Mouse (Mus musculus): ENCODE results near the gene St3gal4. TPM values are rescaled to one million over a fixed set of nuclear protein-coding genes. Genes with fewer than 3 reads are reported as not detected.

The St3gal4 gene
- total and polyA plus RNA-seq, 3 experiments = 54.2 to 56.3 TPM; not detected in 1

DNA sequence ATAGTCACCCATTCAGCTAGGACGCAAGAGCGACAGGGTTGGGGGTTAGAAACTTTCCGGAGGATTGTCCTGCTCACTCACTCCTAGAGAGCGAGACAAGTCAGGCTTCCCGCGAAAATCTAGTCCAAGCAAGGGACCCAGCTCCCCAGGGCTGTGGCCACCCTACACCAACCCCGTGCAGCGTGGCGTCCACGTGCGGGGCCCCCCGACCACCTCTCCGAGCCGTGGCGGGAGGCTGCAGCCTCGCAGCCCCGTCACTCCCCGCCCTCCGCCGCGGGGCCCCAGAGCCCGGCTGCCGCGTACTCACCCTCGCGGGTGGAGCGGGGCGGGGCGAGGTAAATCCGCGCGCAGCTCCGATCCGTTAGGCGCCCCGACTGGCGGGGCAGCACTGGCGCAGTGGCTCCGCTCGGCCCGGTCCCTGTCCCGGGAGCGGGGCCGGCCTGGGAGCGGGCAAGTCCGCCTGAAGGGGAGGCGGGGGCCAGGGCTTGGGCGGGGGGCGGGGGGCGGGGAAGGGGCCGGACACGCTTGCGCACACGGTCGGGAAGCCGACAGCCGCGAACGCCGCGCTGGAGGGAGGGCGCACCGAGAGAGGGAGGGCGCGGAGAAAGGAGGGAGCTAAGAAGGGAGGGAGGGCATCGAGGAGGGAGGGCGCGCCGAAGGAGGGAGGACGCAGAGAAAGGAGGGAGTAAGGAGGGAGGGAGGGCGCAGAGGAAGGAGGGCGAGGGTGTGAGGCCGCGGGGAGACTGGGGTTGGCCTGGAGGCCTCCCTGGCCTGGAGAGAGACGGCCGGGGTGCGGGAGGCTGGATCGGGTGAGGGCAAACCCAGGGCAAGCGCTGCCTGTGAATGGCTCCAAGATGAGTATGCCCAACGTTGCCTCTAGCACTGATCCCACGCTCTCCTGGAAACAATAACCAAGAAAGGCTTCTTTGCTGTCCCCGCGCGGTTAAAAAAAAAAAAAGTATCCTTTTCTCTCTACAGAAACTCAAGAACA, 2.4 kb downstream of the St3gal4 start (continued):
- TF ChIP-seq USF2 (IDR thresholded peaks at IDR 0.05; ENCODE audit: borderline replicate concordance in 1 of 2, insufficient read depth in 1 of 2, low read depth in 1 of 2, low read length in 2 of 2) (no peak), NELFE (IDR thresholded peaks at IDR 0.05; ENCODE audit: low read depth, low read length) (no peak; the same call in 1 of the 2 replicates), POLR2A (IDR thresholded peaks at IDR 0.05; ENCODE audit: control insufficient read depth in 1 of 2, insufficient read depth in 1 of 2, low read depth in 1 of 2, low read length in 2 of 2, poor library complexity in 1 of 2) (peak; percentile 56 to 59), UBTF (IDR thresholded peaks at IDR 0.05; ENCODE audit: borderline replicate concordance, insufficient read depth, low read depth, low read length) (no peak)

DNA sequence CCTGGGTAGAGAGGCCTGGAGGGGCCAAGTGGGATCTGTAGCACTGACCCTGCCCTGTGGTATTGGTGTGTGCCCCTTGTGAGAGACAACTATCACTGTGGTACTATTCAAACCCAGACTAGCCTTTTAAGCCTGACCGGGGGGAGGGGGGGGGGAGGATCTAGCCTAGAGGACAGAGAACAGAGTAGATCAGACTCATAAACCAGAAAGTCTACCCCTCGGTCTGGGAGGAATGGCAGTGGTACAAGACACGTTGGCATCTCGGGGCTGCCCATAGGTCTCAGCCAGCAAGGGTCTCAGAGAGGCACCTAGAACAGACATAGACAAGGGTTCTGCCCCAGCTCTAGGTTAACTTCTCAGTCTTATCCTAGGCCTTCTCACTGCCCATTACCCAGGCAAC, 3.3 kb downstream of the St3gal4 start:
- peak overlapping the region; percentile 85 for H3K27ac ChIP-seq (ENCODE audit: control insufficient read depth, low read depth, low read length)
- H3K4me3 ChIP-seq (ENCODE audit: control insufficient read depth in 1 of 2, insufficient read depth in 1 of 2, low read depth in 2 of 2, low read length in 2 of 2) = peak overlapping the region; percentile 91 to 93
- H3K27me3 ChIP-seq (ENCODE audit: control insufficient read depth in 1 of 2, insufficient read depth in 2 of 2, low read length in 2 of 2) = no peaks in the 10 kb centered on the region
- H3K79me2 ChIP-seq (ENCODE audit: control insufficient read depth, insufficient read depth, low read length, poor library complexity) = peaks cover 79% of the 10 kb centered on the region
- H3K36me3 ChIP-seq (ENCODE audit: control insufficient read depth in 1 of 2, insufficient read depth in 2 of 2, low read length in 2 of 2) = peaks cover 0 to 38% of the 10 kb centered on the region in 2 experiments; a peak in 2 of 4 replicates
- peak overlapping the region; percentile 97 for H3K9ac ChIP-seq (ENCODE audit: control insufficient read depth, low read depth, low read length, poor library complexity, severe bottlenecking)
- TF ChIP-seq TCF12 (IDR thresholded peaks at IDR 0.05; ENCODE audit: low read depth, low read length) = no peak
- no peak; the same call in 1 of the 2 replicates for TF ChIP-seq SIN3A (IDR thresholded peaks at IDR 0.05; ENCODE audit: low read length)
- no peak for TF ChIP-seq POLR2AphosphoS2 (IDR thresholded peaks at IDR 0.05; ENCODE audit: low read length)
- TF ChIP-seq MAX (IDR thresholded peaks at IDR 0.05; ENCODE audit: low read length) = no peak
- no peak for TF ChIP-seq NRF1 (IDR thresholded peaks at IDR 0.05; ENCODE audit: insufficient read depth, low read depth, low read length, poor library complexity, severe bottlenecking)
- TF ChIP-seq USF2 (IDR thresholded peaks at IDR 0.05; ENCODE audit: borderline replicate concordance in 1 of 2, insufficient read depth in 1 of 2, low read depth in 1 of 2, low read length in 2 of 2) = no peak
- no peak for TF ChIP-seq TBP (IDR thresholded peaks at IDR 0.05; ENCODE audit: low read depth, low read length)
- no peak for TF ChIP-seq POLR2A (IDR thresholded peaks at IDR 0.05; ENCODE audit: control insufficient read depth in 1 of 2, insufficient read depth in 1 of 2, low read depth in 1 of 2, low read length in 2 of 2, poor library complexity in 1 of 2)
- no peak for TF ChIP-seq USF1 (IDR thresholded peaks at IDR 0.05; ENCODE audit: low read depth, low read length)
- no peak for TF ChIP-seq MAFK (IDR thresholded peaks at IDR 0.05; ENCODE audit: borderline replicate concordance, low read depth, low read length)
- DNase-seq (ENCODE audit: low read depth, low spot score) = peak; percentile 37
- H3K9me3 ChIP-seq (replicated peaks; ENCODE audit: insufficient read depth, low read length) = no peaks in the 10 kb centered on the region
- peaks cover under 1 to 36% of the 10 kb centered on the region in 2 experiments for H3K4me1 ChIP-seq (ENCODE audit: control insufficient read depth in 1 of 2, insufficient read depth in 2 of 2, low read length in 2 of 2)

DNA sequence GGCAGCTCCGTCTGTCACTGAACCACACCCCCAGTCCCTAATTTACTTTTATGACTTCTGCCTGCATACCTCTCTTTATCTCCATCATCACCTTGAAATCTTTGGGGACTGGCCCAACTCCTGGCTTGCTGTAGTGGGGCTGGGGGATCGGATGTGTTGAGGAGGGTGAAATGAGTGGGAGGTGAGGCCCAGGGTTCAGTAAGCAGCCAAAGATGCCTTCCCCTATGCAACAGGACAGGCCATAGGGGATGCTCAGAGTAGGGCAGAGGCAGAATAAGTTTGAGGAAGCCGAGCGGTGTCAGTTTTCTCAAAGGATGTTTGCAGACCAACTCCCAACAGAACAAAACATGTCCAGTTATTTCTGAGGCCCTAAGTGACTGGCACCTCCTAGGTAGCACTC, 3.8 kb downstream of the St3gal4 start:
- peak; percentile 41 for DNase-seq (ENCODE audit: low read depth, low spot score)
- Histone ChIP-seq H3K27me3 (ENCODE audit: control insufficient read depth in 1 of 2, insufficient read depth in 2 of 2, low read length in 2 of 2) (no peaks in the 10 kb centered on the region), H3K9me3 (replicated peaks; ENCODE audit: insufficient read depth, low read length) (no peaks in the 10 kb centered on the region), H3K79me2 (ENCODE audit: control insufficient read depth, insufficient read depth, low read length, poor library complexity) (peaks cover 84% of the 10 kb centered on the region), H3K4me3 (ENCODE audit: control insufficient read depth in 1 of 2, insufficient read depth in 1 of 2, low read depth in 2 of 2, low read length in 2 of 2) (peak overlapping the region; percentile 91 to 93), H3K4me1 (ENCODE audit: control insufficient read depth in 1 of 2, insufficient read depth in 2 of 2, low read length in 2 of 2) (peaks cover 0 to 34% of the 10 kb centered on the region in 2 experiments; a peak in 3 of 4 replicates), H3K27ac (ENCODE audit: control insufficient read depth, low read depth, low read length) (0 out of 2 replicates have a peak overlapping the region, but pooled peaks have one; percentile 85), H3K36me3 (ENCODE audit: control insufficient read depth in 1 of 2, insufficient read depth in 2 of 2, low read length in 2 of 2) (peaks cover 0 to 35% of the 10 kb centered on the region in 2 experiments; a peak in 2 of 4 replicates), H3K9ac (ENCODE audit: control insufficient read depth, low read depth, low read length, poor library complexity, severe bottlenecking) (peak overlapping the region; percentile 97)
- TF ChIP-seq POLR2AphosphoS5 (IDR thresholded peaks at IDR 0.05; ENCODE audit: borderline replicate concordance, low read depth, low read length) = no peak
- no peak for TF ChIP-seq BHLHE40 (IDR thresholded peaks at IDR 0.05; ENCODE audit: borderline replicate concordance, low read depth, low read length)
- no peak for TF ChIP-seq GABPA (IDR thresholded peaks at IDR 0.05; ENCODE audit: low read depth, low read length)
- TF ChIP-seq UBTF (IDR thresholded peaks at IDR 0.05; ENCODE audit: borderline replicate concordance, insufficient read depth, low read depth, low read length) = no peak
- no peak for TF ChIP-seq CTCF (IDR thresholded peaks at IDR 0.05 in 2 of 3, conservative IDR thresholded peaks at IDR 0.05 in 1 of 3; ENCODE audit: control insufficient read depth in 1 of 3, insufficient read depth in 1 of 3, low read depth in 2 of 3, low read length in 3 of 3, poor library complexity in 1 of 3, severe bottlenecking in 1 of 3)
- no peak for TF ChIP-seq MXI1 (IDR thresholded peaks at IDR 0.05; ENCODE audit: low read depth, low read length)
- TF ChIP-seq MAX (IDR thresholded peaks at IDR 0.05; ENCODE audit: low read length) = no peak

Measured in MEL (cell line).